21 mouse cellular contexts compared by ENCODE assay signal in genomic region chr2:82078287-82078994, GRCm38 (mm10). TPM values are rescaled to one million over a fixed set of nuclear protein-coding genes. Genes with fewer than 3 reads are reported as not detected.
DNase-seq lines count a peak whose midpoint lies in the region; ATAC-seq lines count a peak whose summit lies in the region.
"Had no signal": no experiment of that assay in that cellular context is flagged by ENCODE, and none has a peak within 500 bp of the region (broad histone marks: within the 10 kb centered on the region; RNA-seq: fewer than 3 reads in every experiment).

No protein-coding gene starts in this region.

- H3K9me3 ChIP-seq in forebrain, embryonic 13.5 days (replicated peaks), result no peaks in the 10 kb centered on the region
- H3K9me3 ChIP-seq in forebrain, embryonic 10.5 days, result no peaks in the 10 kb centered on the region
- H3K9me3 ChIP-seq in forebrain, embryonic 16.5 days (ENCODE audit: control insufficient read depth, low read length), result no peaks in the 10 kb centered on the region
- H3K9me3 ChIP-seq: embryonic facial prominence, embryonic 10.5 days; G1E; heart, embryonic 13.5 days; hindbrain, embryonic 15.5 days had no signal

- H3K27me3 ChIP-seq in forebrain, embryonic 13.5 days, result no peaks in the 10 kb centered on the region
- H3K27me3 ChIP-seq in forebrain, embryonic 10.5 days (ENCODE audit: poor library complexity, severe bottlenecking), result no peaks in the 10 kb centered on the region
- no peaks in the 10 kb centered on the region for H3K27me3 ChIP-seq in forebrain, embryonic 16.5 days (replicated peaks; ENCODE audit: control insufficient read depth, insufficient read depth, low read length)
- H3K27me3 ChIP-seq: heart, embryonic 13.5 days; hindbrain, embryonic 15.5 days had no signal

- no peaks in the 10 kb centered on the region for H3K36me3 ChIP-seq in forebrain, embryonic 13.5 days (ENCODE audit: poor library complexity, severe bottlenecking)
- no peaks in the 10 kb centered on the region for H3K36me3 ChIP-seq in forebrain, embryonic 10.5 days (replicated peaks)
- H3K36me3 ChIP-seq in forebrain, embryonic 16.5 days (ENCODE audit: control insufficient read depth, insufficient read depth), result no peaks in the 10 kb centered on the region
- H3K36me3 ChIP-seq: embryonic facial prominence, embryonic 10.5 days; G1E; heart, embryonic 13.5 days; hindbrain, embryonic 15.5 days had no signal

- DNase-seq in forebrain, embryonic 10.5 days (ENCODE audit: extremely low spot score, low spot score), result no peak
- peak; percentile 15 for DNase-seq in layer of hippocampus, adult 11-12 months (ENCODE audit: low spot score)
- DNase-seq in layer of hippocampus, postnatal 25 days (ENCODE audit: extremely low spot score in 1 of 2, low spot score in 1 of 2), result no peak
- DNase-seq in telencephalon, adult 2 months (ENCODE audit: low read depth, low spot score), result peak; percentile 11
- DNase-seq in adipocyte (ENCODE audit: low spot score), result no peak
- DNase-seq: adrenal gland, postnatal 14 days; B cell, adult 2 months; cerebellum, adult 2 months; cerebellum, postnatal 10 days; gastrocnemius, postnatal 36 days; heart, adult 11 months; heart, postnatal 36 days had no signal

- H3K4me3 ChIP-seq in forebrain, embryonic 13.5 days, result no peak overlapping the region
- H3K4me3 ChIP-seq in forebrain, embryonic 10.5 days, result no peak overlapping the region
- H3K4me3 ChIP-seq in forebrain, embryonic 16.5 days (replicated peaks; ENCODE audit: low read length), result no peak overlapping the region
- H3K4me3 ChIP-seq: embryonic facial prominence, embryonic 10.5 days; heart, embryonic 13.5 days; hindbrain, embryonic 15.5 days had no signal

- H3K4me1 ChIP-seq in forebrain, embryonic 13.5 days, result no peaks in the 10 kb centered on the region
- H3K4me1 ChIP-seq in forebrain, embryonic 10.5 days, result no peaks in the 10 kb centered on the region
- H3K4me1 ChIP-seq in forebrain, embryonic 16.5 days (replicated peaks; ENCODE audit: control insufficient read depth, insufficient read depth, low read length), result no peaks in the 10 kb centered on the region
- H3K4me1 ChIP-seq: embryonic facial prominence, embryonic 10.5 days; heart, embryonic 13.5 days; hindbrain, embryonic 15.5 days had no signal

- ATAC-seq in forebrain, embryonic 13.5 days, result peak; percentile 77; the same call in 1 of the 2 replicates
- ATAC-seq in forebrain, embryonic 16.5 days, result peak; percentile 88
- ATAC-seq: CD4-positive, CD25-positive, alpha-beta regulatory T cell, adult 4 months had no signal

- 77% methylated on average over 6 of the region's 6 CpGs for WGBS in forebrain, embryonic 13.5 days
- WGBS in forebrain, embryonic 10.5 days, result 93% methylated on average over 6 of the region's 6 CpGs
- 52% methylated on average over 6 of the region's 6 CpGs for WGBS in forebrain, embryonic 16.5 days

- no peak overlapping the region for H3K4me2 ChIP-seq in forebrain, embryonic 13.5 days
- H3K4me2 ChIP-seq in forebrain, embryonic 16.5 days (ENCODE audit: low read length), result no peak overlapping the region
- H3K4me2 ChIP-seq: heart, embryonic 13.5 days; hindbrain, embryonic 15.5 days had no signal

- H3K9ac ChIP-seq in forebrain, embryonic 13.5 days, result no peak overlapping the region
- H3K9ac ChIP-seq in forebrain, embryonic 16.5 days (replicated peaks; ENCODE audit: low read depth, low read length), result no peak overlapping the region
- H3K9ac ChIP-seq: heart, embryonic 13.5 days; hindbrain, embryonic 15.5 days had no signal

- no peak overlapping the region for H3K27ac ChIP-seq in forebrain, embryonic 13.5 days
- H3K27ac ChIP-seq in forebrain, embryonic 10.5 days, result no peak overlapping the region
- H3K27ac ChIP-seq in forebrain, embryonic 16.5 days (ENCODE audit: low read length), result peak overlapping the region; percentile 28; the same call in 1 of the 2 replicates
- H3K27ac ChIP-seq: embryonic facial prominence, embryonic 10.5 days; heart, embryonic 13.5 days; hindbrain, embryonic 15.5 days had no signal

RNA-seq across cellular contexts. Expression of gene Zfp804a, which starts 25.4 kb away (rescaled TPM):
- polyA plus RNA-seq in forebrain, embryonic 13.5 days (2015; fragmentation: Nextera tagmentation; extraction: Ambion mirVana), result 3.2 and 3.9 TPM in 2 replicates
- 0.09 TPM in 1 of 2 replicates, not detected in the other for polyA plus RNA-seq in forebrain, embryonic 10.5 days (2016; fragmentation: Nextera tagmentation; extraction: Ambion mirVana)
- 10 to 100 TPM; 20.4 to 22.8 TPM for total RNA-seq in layer of hippocampus, postnatal 25 days (2021)
- 7.3 and 8.4 TPM in 2 replicates for polyA plus RNA-seq in forebrain, embryonic 16.5 days (2015; fragmentation: Nextera tagmentation; extraction: Ambion mirVana)
- total RNA-seq: gastrocnemius, adult 8-10 months; gastrocnemius, postnatal 36 days; heart, postnatal 36 days had no signal
- polyA plus RNA-seq: CD4-positive, CD25-positive, alpha-beta regulatory T cell, adult 4 months; G1E; heart, postnatal 0 days had no signal

Comparison
In these comparisons a context has a peak if more than half of its experiments do, and no peak if none do; other contexts are left out.
1. DNase-seq: peak in layer of hippocampus, adult 11-12 months (single experiment) and telencephalon, adult 2 months (single experiment); none in forebrain, embryonic 10.5 days (single experiment), layer of hippocampus, postnatal 25 days (0 of 2) and adipocyte (single experiment).